Mouse (Mus musculus) hindbrain, embryonic 11.5 days (tissue): ENCODE results near the gene Olfr270. TPM values are rescaled to one million over a fixed set of nuclear protein-coding genes. Genes with fewer than 3 reads are reported as not detected.

ENCODE experiments used
- ATAC-seq: fragments of 200-750 bp; cut with Nextera tagmentation; 2 replicates; pipeline ENCODE4 v1.8.0; 2017; ENCODE audit warnings: mild to moderate bottlenecking, moderate TSS enrichment, moderate library complexity; ENCODE audit not compliant: low FRiP score
- DNase-seq: peaks from one replicate; pipeline ENCODE4 v3.0.0-alpha.2; 2015; ENCODE audit warnings: low spot score
- H3K27ac ChIP-seq: fragments of 300-500 bp; sonication (generic); 2 replicates; pipeline ENCODE4 v1.5.1; 2014; ENCODE audit warnings: mild to moderate bottlenecking, low read depth, low read length
- H3K27me3 ChIP-seq: fragments of 300-500 bp; sonication (generic); 2 replicates; pipeline ENCODE4 v1.6.1; 2014; ENCODE audit warnings: mild to moderate bottlenecking, low read length, moderate library complexity, mixed read lengths; ENCODE audit not compliant: control insufficient read depth, insufficient read depth
- H3K36me3 ChIP-seq: fragments of 300-500 bp; sonication (generic); 2 replicates; pipeline ENCODE4 v1.6.1; 2014; ENCODE audit warnings: mild to moderate bottlenecking, low read length, moderate library complexity, mixed read lengths; ENCODE audit not compliant: control insufficient read depth, insufficient read depth
- H3K4me1 ChIP-seq: fragments of 300-500 bp; sonication (generic); replicated peaks from 2 replicates; pipeline ENCODE4 v1.6.1; 2014; ENCODE audit warnings: low read length, mixed read lengths; ENCODE audit not compliant: control insufficient read depth, insufficient read depth
- H3K4me2 ChIP-seq: fragments of 300-500 bp; sonication (generic); replicated peaks from 2 replicates; pipeline ENCODE4 v1.6.1; 2014; ENCODE audit warnings: mild to moderate bottlenecking, low read depth, low read length
- H3K4me3 ChIP-seq: fragments of 300-500 bp; sonication (generic); 2 replicates; pipeline ENCODE4 v1.5.1; 2014; ENCODE audit warnings: low read depth, low read length
- H3K9ac ChIP-seq: fragments of 300-500 bp; sonication (generic); 2 replicates; pipeline ENCODE4 v1.6.1; 2014; ENCODE audit warnings: low read depth, low read length
- H3K9me3 ChIP-seq: fragments of 300-500 bp; sonication (generic); 2 replicates; pipeline ENCODE4 v1.6.1; 2016; ENCODE audit warnings: low read length; ENCODE audit not compliant: control insufficient read depth
- WGBS: fragments of 180-500 bp; shearing (Covaris S2); extraction: QIAGEN DNeasy Blood & Tissue Kit; methylation state at CpG from one replicate; pipeline ENCODE4 v1.1.7; 2014; 5-methylcytosine and 5-hydroxymethylcytosine counted together
- polyA plus RNA-seq: library from polyadenylated mRNA; unstranded; fragments of >200 nt; fragmentation: Nextera tagmentation; extraction: Ambion mirVana; gene quantifications from 2 replicates; pipeline ENCODE4 v1.2.1, GENCODE M21; 2014

The Olfr270 gene
- not detected in 2 replicates for polyA plus RNA-seq

- no peak within 1 kb of the TSS for H3K27ac ChIP-seq
- DNase-seq = no peak
- H3K9me3 ChIP-seq = no peaks in the 10 kb centered on the region
These were observed at the start of gene Olfr270 for GRCm38 (mm10) chr4:52964247-52964646. Gene Olfr270, plus strand, starts transcription at chr4:52964547.

DNA sequence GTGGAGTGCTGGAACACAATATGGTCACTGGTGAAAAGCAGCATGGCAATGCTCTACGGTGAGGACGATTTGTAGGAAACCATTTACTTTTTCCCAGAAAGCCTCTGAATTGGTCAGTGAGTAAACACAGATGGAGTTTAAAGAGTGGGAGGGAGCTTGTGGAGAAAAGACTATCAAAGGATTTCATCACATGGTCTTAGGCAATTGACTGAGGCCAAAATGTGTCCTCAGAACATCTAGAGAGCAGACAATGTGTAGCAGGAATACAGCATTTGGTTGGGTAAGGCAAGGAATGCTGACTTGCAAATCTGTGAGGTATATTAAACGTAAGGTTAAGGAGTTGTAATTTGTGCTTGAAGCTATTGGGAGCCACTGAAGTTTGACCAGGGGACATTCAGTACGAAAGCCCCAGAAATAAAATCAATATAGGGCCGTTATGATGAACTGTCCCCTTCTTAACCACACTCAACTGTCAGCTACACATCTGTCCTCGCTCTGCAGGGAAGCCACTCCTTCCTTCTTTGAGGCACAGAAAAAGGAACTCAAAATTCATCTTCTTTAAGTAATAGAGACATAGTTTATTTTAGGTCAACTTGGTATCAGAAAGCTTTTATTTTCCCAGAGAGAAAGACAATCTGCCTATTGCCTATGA, 47.6 kb upstream of the Olfr270 start:
- DNase-seq = no peak
- Histone ChIP-seq H3K4me2 (no peak overlapping the region), H3K4me1 (no peaks in the 10 kb centered on the region), H3K9me3 (no peaks in the 10 kb centered on the region), H3K36me3 (no peaks in the 10 kb centered on the region), H3K27me3 (no peaks in the 10 kb centered on the region), H3K4me3 (no peak overlapping the region), H3K9ac (no peak overlapping the region), H3K27ac (no peak overlapping the region)
- no peak for ATAC-seq
- WGBS = 85% methylated on average over 6 of the region's 6 CpGs

More at GRCm38 (mm10) chr4:52964247-52964646, at the start of gene Olfr270:
- H3K4me1 ChIP-seq = no peaks in the 10 kb centered on the region
- H3K36me3 ChIP-seq = no peaks in the 10 kb centered on the region
- ATAC-seq = no peak
- H3K4me2 ChIP-seq = no peak within 1 kb of the TSS
- no peaks in the 10 kb centered on the region for H3K27me3 ChIP-seq
- H3K4me3 ChIP-seq = no peak within 1 kb of the TSS
- no peak within 1 kb of the TSS for H3K9ac ChIP-seq

GRCm38 (mm10) chr4:52917311-52917688, 47.0 kb upstream of the Olfr270 start:
- no peaks in the 10 kb centered on the region for H3K4me1 ChIP-seq
- H3K9me3 ChIP-seq = no peaks in the 10 kb centered on the region
- 95% methylated on average over 2 of the region's 2 CpGs for WGBS
- ATAC-seq (no peak), DNase-seq (no peak)
- no peak overlapping the region for H3K9ac ChIP-seq
- H3K27ac ChIP-seq = no peak overlapping the region
- H3K4me3 ChIP-seq = no peak overlapping the region
- H3K4me2 ChIP-seq = no peak overlapping the region
- H3K27me3 ChIP-seq = no peaks in the 10 kb centered on the region
- H3K36me3 ChIP-seq = no peaks in the 10 kb centered on the region

GRCm38 (mm10) chr4:52919078-52919477, 45.3 kb upstream of the Olfr270 start, which contains the start of gene Olfr272:
Gene Olfr272, minus strand, starts transcription at chr4:52919178.
- H3K36me3 ChIP-seq = no peaks in the 10 kb centered on the region
- no peak for ATAC-seq
- no peak within 1 kb of the TSS for H3K9ac ChIP-seq
- no peaks in the 10 kb centered on the region for H3K27me3 ChIP-seq
- no peak within 1 kb of the TSS for H3K27ac ChIP-seq
- no peak within 1 kb of the TSS for H3K4me3 ChIP-seq
- no peak for DNase-seq
- no peaks in the 10 kb centered on the region for H3K9me3 ChIP-seq
- no peaks in the 10 kb centered on the region for H3K4me1 ChIP-seq
- WGBS = 88% methylated on average over 2 of the region's 2 CpGs
- H3K4me2 ChIP-seq = no peak within 1 kb of the TSS

- no peak overlapping the region for H3K4me2 ChIP-seq
- no peak overlapping the region for H3K4me3 ChIP-seq
- no peaks in the 10 kb centered on the region for H3K9me3 ChIP-seq
- ATAC-seq = no peak
- 92% methylated on average over 4 of the region's 4 CpGs for WGBS
- H3K9ac ChIP-seq = no peak overlapping the region
- no peak for DNase-seq
- no peaks in the 10 kb centered on the region for H3K4me1 ChIP-seq
- no peaks in the 10 kb centered on the region for H3K36me3 ChIP-seq
- H3K27me3 ChIP-seq = no peaks in the 10 kb centered on the region
- H3K27ac ChIP-seq = no peak overlapping the region
These were observed 33.9 kb upstream of the Olfr270 start for GRCm38 (mm10) chr4:52930480-52930879.

- no peak for ATAC-seq
- no peaks in the 10 kb centered on the region for H3K27me3 ChIP-seq
- no peaks in the 10 kb centered on the region for H3K9me3 ChIP-seq
- no peak overlapping the region for H3K4me3 ChIP-seq
- H3K36me3 ChIP-seq = no peaks in the 10 kb centered on the region
- H3K4me1 ChIP-seq = no peaks in the 10 kb centered on the region
- H3K4me2 ChIP-seq = no peak overlapping the region
- DNase-seq = no peak
- no peak overlapping the region for H3K27ac ChIP-seq
- no peak overlapping the region for H3K9ac ChIP-seq
These were observed 17.7 kb upstream of the Olfr270 start for GRCm38 (mm10) chr4:52946665-52947064.

- no peaks in the 10 kb centered on the region for H3K4me1 ChIP-seq
- H3K36me3 ChIP-seq = no peaks in the 10 kb centered on the region
- no peak overlapping the region for H3K4me2 ChIP-seq
- no peak overlapping the region for H3K9ac ChIP-seq
- DNase-seq = no peak
- ATAC-seq = no peak
- H3K27me3 ChIP-seq = no peaks in the 10 kb centered on the region
- no peak overlapping the region for H3K27ac ChIP-seq
- no peaks in the 10 kb centered on the region for H3K9me3 ChIP-seq
- WGBS = 78% methylated on average over 2 of the region's 2 CpGs
- no peak overlapping the region for H3K4me3 ChIP-seq
These were observed 15.3 kb upstream of the Olfr270 start for GRCm38 (mm10) chr4:52949005-52949404.

DNA sequence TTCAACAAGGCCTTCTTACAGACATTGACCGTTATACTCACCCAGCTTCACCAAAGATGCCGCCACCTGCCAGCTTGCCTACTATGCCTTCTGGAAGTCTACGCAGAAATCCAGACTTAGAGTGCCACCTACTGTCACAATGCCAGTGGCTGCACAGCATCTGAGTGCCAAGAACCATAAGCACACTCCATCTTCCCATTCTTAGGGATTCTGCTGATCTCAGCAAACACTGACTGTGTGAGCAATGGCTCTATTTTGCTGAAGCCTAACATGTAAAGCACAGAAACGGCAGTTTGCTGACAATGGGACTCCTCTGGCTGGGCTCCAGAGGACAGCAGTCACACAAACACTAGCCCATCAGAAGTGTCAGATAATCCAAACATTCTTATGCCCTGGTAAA, 5.7 kb upstream of the Olfr270 start:
- Histone ChIP-seq H3K9ac (no peak overlapping the region), H3K36me3 (no peaks in the 10 kb centered on the region), H3K27ac (no peak overlapping the region), H3K4me3 (no peak overlapping the region), H3K9me3 (no peaks in the 10 kb centered on the region), H3K4me1 (no peaks in the 10 kb centered on the region), H3K27me3 (no peaks in the 10 kb centered on the region), H3K4me2 (no peak overlapping the region)
- ATAC-seq (no peak), DNase-seq (peak; percentile 36)
- 40% methylated on average over 4 of the region's 4 CpGs for WGBS

DNA sequence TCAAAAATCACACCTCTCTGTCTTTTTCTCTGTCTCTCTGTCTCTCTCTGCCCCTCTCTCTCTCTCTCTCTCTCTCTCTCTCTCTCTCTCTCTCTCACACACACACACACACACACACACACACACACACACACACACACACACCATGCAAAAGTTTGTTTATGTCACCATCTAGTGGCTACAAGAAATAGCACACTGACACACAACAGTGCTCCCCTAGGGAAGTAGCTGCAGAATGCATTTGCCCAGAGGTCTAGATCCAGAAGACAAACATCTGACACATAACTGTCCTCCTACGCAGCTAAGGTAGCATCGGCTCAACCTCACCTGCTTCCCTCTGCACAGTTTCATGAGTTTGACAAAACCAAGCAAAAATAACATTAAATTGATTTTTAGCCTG, 20.9 kb downstream of the Olfr270 start:
- 70% methylated on average over 2 of the region's 2 CpGs for WGBS
- peak; percentile 13 for DNase-seq
- no peak for ATAC-seq

More for the DNA sequence above, 20.9 kb downstream of the Olfr270 start:
- Histone ChIP-seq H3K4me1 (no peaks in the 10 kb centered on the region), H3K4me2 (no peak overlapping the region), H3K36me3 (no peaks in the 10 kb centered on the region), H3K27me3 (no peaks in the 10 kb centered on the region), H3K4me3 (no peak overlapping the region), H3K9ac (no peak overlapping the region), H3K27ac (no peak overlapping the region), H3K9me3 (no peaks in the 10 kb centered on the region)
